15 mouse cellular contexts compared by ENCODE assay signal in genomic region chr17:5856426-5856825, GRCm38 (mm10).
"Had no signal": no experiment of that assay in that cellular context is flagged by ENCODE, and none has a peak within 500 bp of the region (broad histone marks: within the 10 kb centered on the region; RNA-seq: fewer than 3 reads in every experiment).

No protein-coding gene starts in this region.

- H3K9ac ChIP-seq: neural tube, embryonic 15.5 days; stomach, embryonic 15.5 days had no signal

- H3K4me3 ChIP-seq: neural tube, embryonic 15.5 days; stomach, embryonic 15.5 days had no signal

- H3K9me3 ChIP-seq: neural tube, embryonic 15.5 days; stomach, embryonic 15.5 days had no signal

- DNase-seq: retina, postnatal 1 day; right cerebral cortex, adult 18-20 months; right cerebral cortex, postnatal 14 days; right cerebral cortex, postnatal 25 days; right cerebral cortex, postnatal 4 days; spleen, adult 18-20 months; thymus, adult 18-20 months; thymus, adult 2 months; thymus, postnatal 14 days; thymus, postnatal 25 days; thymus, postnatal 36 days; thymus, postnatal 4 days had no signal

- H3K4me2 ChIP-seq: neural tube, embryonic 15.5 days; stomach, embryonic 15.5 days had no signal

- H3K27me3 ChIP-seq: stomach, embryonic 15.5 days had no signal

- H3K27ac ChIP-seq: neural tube, embryonic 15.5 days; stomach, embryonic 15.5 days; stomach, postnatal 0 days had no signal

- H3K36me3 ChIP-seq: neural tube, embryonic 15.5 days; stomach, embryonic 15.5 days had no signal
